Mouse (Mus musculus) midbrain, embryonic 10.5 days (tissue): Measurements from ENCODE around the gene Tgfb2. TPM values are rescaled to one million over a fixed set of nuclear protein-coding genes. Genes with fewer than 3 reads are reported as not detected.

Experiments
- DNase-seq: peaks from one replicate; pipeline ENCODE4 v3.0.0-alpha.2; 2017; ENCODE audit warnings: low spot score
- H3K27ac ChIP-seq: fragments of 300-500 bp; sonication (generic); replicated peaks from 2 replicates; pipeline ENCODE4 v1.5.1; 2016; ENCODE audit warnings: mild to moderate bottlenecking
- H3K27me3 ChIP-seq: fragments of 300-500 bp; sonication (generic); 2 replicates; pipeline ENCODE4 v1.6.1; 2016; ENCODE audit warnings: low read depth, mild to moderate bottlenecking; ENCODE audit not compliant: poor library complexity, severe bottlenecking
- H3K36me3 ChIP-seq: fragments of 300-500 bp; sonication (generic); 2 replicates; pipeline ENCODE4 v1.6.1; 2016; ENCODE audit warnings: mild to moderate bottlenecking, moderate library complexity
- H3K4me1 ChIP-seq: fragments of 300-500 bp; sonication (generic); 2 replicates; pipeline ENCODE4 v1.6.1; 2016
- H3K4me3 ChIP-seq: fragments of 300-500 bp; sonication (generic); 2 replicates; pipeline ENCODE4 v1.5.1; 2016; ENCODE audit warnings: mild to moderate bottlenecking, moderate library complexity
- H3K9me3 ChIP-seq: fragments of 300-500 bp; sonication (generic); replicated peaks from 2 replicates; pipeline ENCODE4 v1.6.1; 2016; ENCODE audit warnings: mild to moderate bottlenecking
- WGBS: fragments of 180-500 bp; shearing (Covaris S2); methylation state at CpG from one replicate; pipeline ENCODE4 v1.1.7; 2016; 5-methylcytosine and 5-hydroxymethylcytosine counted together
- polyA plus RNA-seq: library from polyadenylated mRNA; unstranded; fragments of >200 nt; fragmentation: Nextera tagmentation; extraction: Ambion mirVana; gene quantifications from 2 replicates; pipeline ENCODE4 v1.2.1, GENCODE M21; 2016

Tgfb2 gene
- polyA plus RNA-seq, 1 experiment from 2014 or later = 11.1 TPM

DNA sequence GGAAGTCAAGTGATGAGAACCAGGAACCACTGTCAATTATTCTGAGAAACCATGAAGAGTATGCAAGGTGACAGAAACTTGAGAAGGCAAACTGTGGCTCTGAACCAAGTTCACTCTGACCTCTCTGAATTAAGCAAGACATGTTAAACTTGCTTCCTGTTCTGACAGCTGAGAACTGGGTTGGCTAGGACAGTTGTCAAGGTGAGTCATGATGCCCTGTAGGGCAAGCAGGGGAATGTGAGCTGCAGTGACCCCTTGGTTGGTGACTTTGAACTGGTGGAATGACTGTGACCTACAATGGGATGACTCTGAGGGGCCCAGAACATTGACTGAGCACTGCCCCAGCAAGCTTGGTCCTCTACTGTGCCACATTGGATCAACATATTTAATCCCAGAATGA lies 121.9 kb downstream of the Tgfb2 start:
- no peaks in the 10 kb centered on the region for H3K27me3 ChIP-seq
- H3K4me3 ChIP-seq = no peak overlapping the region
- no peaks in the 10 kb centered on the region for H3K36me3 ChIP-seq
- DNase-seq = no peak
- no peak overlapping the region for H3K27ac ChIP-seq
- no peaks in the 10 kb centered on the region for H3K9me3 ChIP-seq
- no peaks in the 10 kb centered on the region for H3K4me1 ChIP-seq

DNA sequence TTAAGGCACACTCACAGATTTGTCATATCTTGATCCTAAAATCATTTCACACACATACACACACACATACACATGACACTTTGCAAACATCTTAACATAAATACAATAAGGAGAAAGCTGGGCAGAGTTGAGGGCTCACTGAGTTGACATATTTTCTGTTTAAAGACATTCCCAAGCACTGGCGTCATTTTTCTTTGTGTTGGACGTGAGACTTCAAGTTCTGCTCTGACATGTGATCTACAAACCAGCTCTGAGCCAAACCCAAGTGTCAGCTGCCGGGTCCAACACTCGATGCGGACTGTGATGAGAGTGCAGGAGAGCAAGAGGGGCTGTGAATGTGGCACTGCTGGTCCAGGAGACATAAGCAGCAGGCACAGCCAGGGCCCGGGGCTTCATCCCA lies 123.7 kb downstream of the Tgfb2 start:
- Histone ChIP-seq H3K36me3 (no peaks in the 10 kb centered on the region), H3K4me1 (no peaks in the 10 kb centered on the region), H3K27me3 (no peaks in the 10 kb centered on the region), H3K4me3 (no peak overlapping the region), H3K9me3 (no peaks in the 10 kb centered on the region), H3K27ac (no peak overlapping the region)
- WGBS = 90% methylated on average over 6 of the region's 6 CpGs
- no peak for DNase-seq

DNA sequence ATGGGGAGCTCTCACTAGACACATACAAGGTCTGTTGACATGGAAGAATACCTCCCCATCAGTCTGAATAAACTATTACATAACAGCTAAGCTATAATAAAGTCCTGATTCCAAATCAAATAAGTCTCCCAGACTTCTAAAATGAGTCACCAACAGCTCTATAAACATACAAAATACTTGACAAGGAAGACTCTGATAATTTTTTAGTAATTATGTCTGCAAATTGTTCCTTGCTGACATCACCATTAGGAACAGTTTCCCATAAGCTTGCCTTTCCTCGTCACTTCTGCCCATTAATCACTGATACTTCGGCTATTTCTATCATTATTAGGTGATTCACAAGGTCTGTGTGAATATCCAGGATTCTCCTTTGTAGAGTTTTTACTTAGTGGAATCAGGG lies 124.1 kb downstream of the Tgfb2 start:
- H3K4me3 ChIP-seq = no peak overlapping the region
- no peaks in the 10 kb centered on the region for H3K9me3 ChIP-seq
- no peaks in the 10 kb centered on the region for H3K4me1 ChIP-seq
- no peaks in the 10 kb centered on the region for H3K27me3 ChIP-seq
- no peaks in the 10 kb centered on the region for H3K36me3 ChIP-seq
- no peak overlapping the region for H3K27ac ChIP-seq
- DNase-seq = no peak
- WGBS = 97% methylated on average over 2 of the region's 2 CpGs

DNA sequence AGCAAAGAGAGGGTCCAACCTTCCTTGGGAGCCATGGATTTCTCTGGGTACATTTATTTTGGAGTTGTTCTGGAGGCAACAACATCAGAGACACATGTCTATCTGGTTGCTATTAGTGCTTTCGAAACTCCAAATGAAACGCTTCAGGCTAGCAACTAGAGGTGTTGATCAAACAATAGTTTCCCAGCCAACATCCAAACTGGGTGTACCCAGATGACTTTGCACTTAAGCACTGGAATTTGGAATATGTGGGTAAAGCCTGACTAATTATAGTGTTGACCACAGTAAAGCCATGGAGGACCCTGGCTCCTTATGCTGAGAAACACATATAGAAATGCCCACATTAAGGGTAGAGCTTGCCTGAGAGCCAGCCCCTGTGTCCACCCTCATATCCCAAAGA lies 124.7 kb downstream of the Tgfb2 start:
- Histone ChIP-seq H3K27ac (no peak overlapping the region), H3K27me3 (no peaks in the 10 kb centered on the region), H3K36me3 (no peaks in the 10 kb centered on the region), H3K4me1 (no peaks in the 10 kb centered on the region), H3K4me3 (no peak overlapping the region), H3K9me3 (no peaks in the 10 kb centered on the region)
- WGBS = 87% methylated on average over 2 of the region's 2 CpGs
- no peak for DNase-seq

DNA sequence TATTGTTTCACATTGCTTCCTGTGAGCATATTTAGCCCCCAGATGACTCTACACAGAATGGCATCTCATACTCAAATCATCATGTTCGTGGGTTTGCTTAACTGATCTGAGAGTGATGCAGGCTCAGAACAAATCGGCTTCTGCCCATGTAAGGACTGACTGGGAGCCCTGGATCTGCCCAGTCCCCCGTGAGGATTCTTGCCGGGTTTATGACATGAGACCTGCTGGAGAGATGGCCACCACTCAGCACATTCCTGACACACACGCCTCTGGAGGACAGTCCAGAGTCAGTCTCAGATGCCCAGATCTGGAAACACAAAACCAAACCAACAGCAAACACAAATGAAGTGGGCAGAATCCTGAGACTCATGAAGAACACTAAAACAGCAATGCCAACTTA lies 128.5 kb downstream of the Tgfb2 start:
- Histone ChIP-seq H3K9me3 (no peaks in the 10 kb centered on the region), H3K4me1 (no peaks in the 10 kb centered on the region), H3K27ac (no peak overlapping the region), H3K4me3 (no peak overlapping the region), H3K27me3 (no peaks in the 10 kb centered on the region), H3K36me3 (no peaks in the 10 kb centered on the region)
- WGBS = 89% methylated on average over 5 of the region's 5 CpGs
- no peak for DNase-seq

DNA sequence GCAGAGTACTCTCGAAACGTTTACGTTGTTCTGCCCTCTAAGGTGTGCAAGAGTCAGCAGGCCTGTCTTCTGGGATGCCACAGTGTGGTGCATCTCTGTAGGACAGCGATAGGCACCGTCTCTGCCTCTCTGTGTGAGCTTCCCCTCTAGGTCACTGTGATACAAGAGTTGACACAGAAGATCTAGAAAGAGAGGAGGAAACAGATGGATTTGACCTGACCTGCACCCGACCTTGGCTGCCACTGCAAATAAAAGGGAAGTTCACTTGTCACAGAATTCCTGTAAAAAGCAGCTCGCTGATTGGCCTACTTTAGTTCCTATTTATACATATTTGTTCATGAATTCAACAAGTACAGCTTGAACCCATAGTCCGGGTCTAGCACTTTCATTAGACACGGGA lies 130.2 kb downstream of the Tgfb2 start:
- 87% methylated on average over 9 of the region's 9 CpGs for WGBS
- H3K27me3 ChIP-seq = no peaks in the 10 kb centered on the region

DNA sequence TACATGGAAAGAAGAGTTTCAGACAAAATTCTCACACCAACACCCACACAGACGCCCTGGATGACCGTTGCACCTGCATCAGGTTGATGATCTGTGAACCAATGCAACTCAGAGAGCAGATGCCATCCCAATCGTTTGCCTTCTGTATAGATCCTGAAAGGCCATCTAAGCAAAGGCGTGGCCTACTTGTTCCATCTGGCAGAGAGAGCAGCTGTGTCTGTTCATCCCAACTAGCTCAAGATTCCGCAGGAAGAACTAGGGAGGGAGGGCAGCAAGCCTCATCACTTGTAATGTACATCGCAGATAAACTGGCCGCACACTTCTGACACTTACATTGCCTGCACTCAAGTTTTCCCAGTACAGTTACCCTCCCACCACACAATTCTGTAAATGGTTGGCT lies 130.7 kb downstream of the Tgfb2 start:
- Histone ChIP-seq H3K4me3 (no peak overlapping the region), H3K27ac (no peak overlapping the region), H3K4me1 (no peaks in the 10 kb centered on the region), H3K27me3 (no peaks in the 10 kb centered on the region), H3K36me3 (no peaks in the 10 kb centered on the region), H3K9me3 (no peaks in the 10 kb centered on the region)
- no peak for DNase-seq
- 90% methylated on average over 7 of the region's 7 CpGs for WGBS

More for the DNA sequence above, 130.2 kb downstream of the Tgfb2 start:
- no peaks in the 10 kb centered on the region for H3K9me3 ChIP-seq
- no peaks in the 10 kb centered on the region for H3K36me3 ChIP-seq
- no peaks in the 10 kb centered on the region for H3K4me1 ChIP-seq
- no peak overlapping the region for H3K27ac ChIP-seq
- no peak for DNase-seq
- H3K4me3 ChIP-seq = no peak overlapping the region

Other genes with a start within 250 kb of the Tgfb2 start
- 70.6 and 86.0 TPM in 2 replicates for gene Rrp15, start 43.4 kb upstream of the Tgfb2 start, polyA plus RNA-seq